Mouse (Mus musculus): ENCODE results near the gene 1700025C18Rik. TPM values are rescaled to one million over a fixed set of nuclear protein-coding genes. Genes with fewer than 3 reads are reported as not detected.
A peak's percentile ranks its signal among the peaks of the same experiment; 100 is the strongest.

The 1700025C18Rik gene
- total RNA-seq, 2 experiments from 2014 or later = not detected

DNA sequence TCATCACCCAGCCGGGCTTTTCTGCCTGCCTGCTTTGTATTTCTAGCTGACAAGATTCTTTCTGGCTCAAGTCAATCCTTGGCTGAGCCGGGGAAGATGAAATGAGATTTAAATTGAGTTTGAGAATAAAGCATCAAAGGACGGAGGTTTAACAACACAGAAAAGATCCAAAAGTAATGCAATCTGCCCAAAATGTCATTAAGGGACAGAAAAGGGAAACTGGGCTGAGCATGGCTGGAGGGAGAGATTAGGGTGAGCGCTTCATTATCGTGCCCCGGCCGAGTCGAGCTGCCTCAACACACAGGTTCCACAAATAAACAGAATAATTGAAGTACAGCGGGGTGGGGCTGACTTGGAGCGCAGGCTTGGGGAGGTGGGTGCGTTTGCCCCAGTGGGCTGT lies 39.0 kb downstream of the 1700025C18Rik start:
- no peak for DNase-seq (ENCODE audit: extremely low spot score in 1 of 2, low spot score in 2 of 2)
- intact Hi-C loops (cut with DNase I) = no loop called here

DNA sequence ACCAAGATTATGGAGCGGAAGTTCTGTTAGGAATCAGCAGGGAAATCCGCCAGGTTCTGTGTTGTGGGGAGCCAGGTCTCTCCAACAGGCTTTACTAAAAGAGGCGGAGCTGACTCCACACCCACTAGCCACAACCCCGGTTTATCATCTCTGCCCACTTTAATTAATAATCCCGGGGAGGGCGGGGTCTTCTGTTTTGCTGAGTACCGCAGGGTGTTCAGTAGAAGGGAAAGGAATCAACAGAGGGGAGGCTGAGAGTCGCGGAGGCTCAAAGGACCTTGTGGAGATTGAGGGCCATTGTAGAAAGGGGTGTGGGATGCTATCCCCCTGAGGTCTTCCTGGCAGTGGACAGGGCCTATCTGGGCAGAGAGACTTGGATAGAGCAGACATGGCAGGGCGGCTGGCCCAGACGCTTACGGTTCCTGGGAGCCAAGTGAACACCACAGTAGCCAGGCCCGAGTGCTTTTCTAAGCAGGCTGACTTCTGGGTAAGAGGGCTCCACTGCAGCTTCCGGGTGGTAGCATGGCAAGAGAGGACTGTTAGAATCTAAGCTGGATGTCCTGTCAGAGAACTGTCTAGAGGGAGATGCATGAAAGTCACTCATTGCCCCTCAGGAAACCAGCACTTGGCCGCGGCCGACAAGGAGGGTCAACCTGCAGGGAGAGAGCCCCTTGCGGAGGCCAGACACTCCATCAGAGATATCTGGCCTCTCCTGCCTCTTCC lies 39.6 kb downstream of the 1700025C18Rik start:
- peak in 1 of 2 experiments; percentile 20 for DNase-seq (ENCODE audit: extremely low spot score in 1 of 2, low spot score in 2 of 2)
- intact Hi-C loops (cut with DNase I) = no loop called here

DNA sequence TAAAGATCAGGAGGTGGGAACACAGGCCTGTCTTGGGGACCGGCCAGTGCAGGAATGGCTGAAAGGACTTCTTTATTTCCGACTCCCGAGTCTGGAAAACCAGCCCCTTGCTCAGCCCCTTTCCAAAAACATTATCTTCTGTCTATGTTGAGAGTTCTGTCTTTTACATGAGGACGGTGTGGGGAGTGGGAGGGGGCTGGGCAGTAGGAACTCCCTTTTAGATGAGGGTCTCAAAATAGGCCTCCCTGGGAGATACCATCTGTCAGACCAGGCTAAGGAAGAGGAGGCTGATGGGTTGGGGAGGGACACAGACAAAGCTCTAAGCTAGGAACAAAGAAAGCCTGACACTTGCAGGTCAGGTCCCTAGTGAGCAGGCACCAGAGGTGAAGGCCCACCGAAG lies 41.5 kb downstream of the 1700025C18Rik start:
- intact Hi-C loops (cut with DNase I) = no loop called here
- DNase-seq (ENCODE audit: extremely low spot score in 1 of 2, low spot score in 2 of 2) = peak in 1 of 2 experiments; percentile 31

DNA sequence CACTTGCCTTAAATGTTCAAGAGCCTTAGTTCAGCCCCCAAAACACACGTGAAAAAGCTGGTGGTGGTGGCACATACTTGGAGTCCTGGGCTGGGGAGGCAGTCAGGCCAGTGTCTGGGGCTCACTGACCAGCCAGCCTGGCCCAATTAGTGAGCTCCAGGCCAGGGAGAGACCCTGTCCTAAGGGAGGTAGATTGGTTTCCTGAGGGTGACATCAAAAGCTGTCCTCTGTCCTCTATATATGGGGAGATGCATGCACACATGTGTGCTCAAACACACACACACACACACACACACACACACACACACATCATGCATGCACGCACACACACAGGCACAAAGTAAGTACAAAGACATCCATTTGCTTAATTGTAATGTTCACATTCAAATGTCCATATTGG lies 46.8 kb downstream of the 1700025C18Rik start:
- intact Hi-C loops (cut with DNase I) = no loop called here
- DNase-seq (ENCODE audit: extremely low spot score in 1 of 2, low spot score in 2 of 2) = no peak

DNA sequence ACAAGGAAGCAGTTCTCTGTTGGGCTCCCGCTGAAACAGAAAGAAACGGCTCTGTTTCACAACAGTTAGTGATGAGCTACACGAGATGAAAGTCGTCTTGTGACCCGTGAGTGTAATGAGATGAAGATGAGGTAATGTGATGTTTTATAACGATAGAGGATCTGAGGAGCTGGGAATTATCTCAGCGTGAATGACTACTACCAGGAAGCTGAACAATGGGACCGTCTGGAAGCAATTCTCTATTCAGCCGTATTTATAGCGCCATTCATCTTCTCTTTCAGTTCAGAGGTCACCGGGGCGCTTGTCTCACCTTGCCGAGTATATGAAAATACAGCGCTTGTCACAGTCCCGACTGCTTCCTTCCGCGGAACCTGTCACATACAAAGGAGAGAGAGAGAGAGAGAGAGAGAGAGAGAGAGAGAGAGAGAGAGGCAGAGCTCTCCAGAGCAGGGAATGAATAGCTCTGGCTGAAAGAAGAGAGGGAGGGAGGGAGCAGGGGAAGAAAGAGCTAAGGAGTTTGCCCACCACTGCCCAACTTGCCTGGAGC lies 47.4 kb downstream of the 1700025C18Rik start:
- no peak for DNase-seq (ENCODE audit: extremely low spot score in 1 of 2, low spot score in 2 of 2)
- intact Hi-C loops (cut with DNase I) = no loop called here

DNA sequence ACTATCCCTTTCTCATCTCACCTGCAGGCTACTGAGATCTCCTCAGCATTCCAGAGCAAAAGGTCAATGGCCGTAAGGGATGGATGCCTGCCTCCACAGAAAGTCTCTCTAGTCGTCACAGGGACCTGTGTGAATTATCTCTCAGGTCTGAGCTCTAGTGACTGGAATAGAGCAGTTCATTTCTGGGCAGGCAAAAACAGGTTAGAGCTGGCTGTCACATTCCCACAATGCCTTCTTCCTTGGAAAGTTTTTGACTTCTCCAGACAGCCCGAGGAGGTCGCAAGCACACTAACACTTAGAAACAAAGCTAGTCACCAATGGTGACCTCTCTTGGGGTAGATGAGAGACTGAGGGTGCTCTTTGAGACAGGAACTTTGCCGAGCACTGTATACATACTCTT lies 48.4 kb downstream of the 1700025C18Rik start:
- intact Hi-C loops (cut with DNase I) = no loop called here
- DNase-seq (ENCODE audit: extremely low spot score in 1 of 2, low spot score in 2 of 2) = no peak

DNA sequence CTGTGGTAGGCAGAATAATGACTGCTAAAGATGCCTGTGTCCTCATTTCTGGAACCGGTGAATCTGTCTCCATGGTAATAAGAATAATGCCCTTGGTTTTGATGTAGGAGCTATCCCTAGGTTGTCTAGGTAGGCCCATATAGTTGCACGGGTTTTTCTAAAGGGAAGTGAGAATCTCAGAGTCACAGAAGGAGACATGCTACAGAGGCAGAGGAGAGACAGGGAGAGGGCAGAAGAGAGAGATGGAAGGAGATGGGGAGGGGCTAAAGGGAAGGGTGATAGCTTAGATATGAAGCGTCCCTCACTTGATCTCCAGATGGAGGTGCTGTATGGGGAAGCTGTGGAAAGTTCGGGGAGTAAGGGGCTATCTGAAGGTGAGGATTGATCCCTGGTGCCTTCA lies 53.1 kb downstream of the 1700025C18Rik start:
- intact Hi-C loops (cut with DNase I) = no loop called here
- DNase-seq (ENCODE audit: extremely low spot score in 1 of 2, low spot score in 2 of 2) = no peak

DNA sequence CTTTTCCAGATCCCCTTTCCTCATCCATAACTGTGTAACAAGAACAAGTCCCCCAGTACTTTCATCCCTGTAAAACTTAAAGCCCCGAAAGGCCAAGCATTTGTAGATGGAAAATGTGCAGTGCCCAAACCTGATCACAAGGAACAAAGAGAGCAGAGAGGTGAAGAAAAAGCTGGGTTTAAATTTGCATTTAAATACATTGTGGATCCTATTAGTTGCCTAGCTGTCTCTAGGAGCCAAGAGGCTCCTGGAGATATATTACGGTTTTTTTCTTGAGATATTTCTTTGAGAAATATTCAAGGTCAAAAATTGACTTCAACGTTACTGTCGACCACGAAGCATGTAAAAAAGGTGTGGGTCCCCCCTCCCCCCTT lies 55.5 kb downstream of the 1700025C18Rik start:
- no peak for DNase-seq (ENCODE audit: extremely low spot score in 1 of 2, low spot score in 2 of 2)
- intact Hi-C loops (cut with DNase I) = no loop called here

DNA sequence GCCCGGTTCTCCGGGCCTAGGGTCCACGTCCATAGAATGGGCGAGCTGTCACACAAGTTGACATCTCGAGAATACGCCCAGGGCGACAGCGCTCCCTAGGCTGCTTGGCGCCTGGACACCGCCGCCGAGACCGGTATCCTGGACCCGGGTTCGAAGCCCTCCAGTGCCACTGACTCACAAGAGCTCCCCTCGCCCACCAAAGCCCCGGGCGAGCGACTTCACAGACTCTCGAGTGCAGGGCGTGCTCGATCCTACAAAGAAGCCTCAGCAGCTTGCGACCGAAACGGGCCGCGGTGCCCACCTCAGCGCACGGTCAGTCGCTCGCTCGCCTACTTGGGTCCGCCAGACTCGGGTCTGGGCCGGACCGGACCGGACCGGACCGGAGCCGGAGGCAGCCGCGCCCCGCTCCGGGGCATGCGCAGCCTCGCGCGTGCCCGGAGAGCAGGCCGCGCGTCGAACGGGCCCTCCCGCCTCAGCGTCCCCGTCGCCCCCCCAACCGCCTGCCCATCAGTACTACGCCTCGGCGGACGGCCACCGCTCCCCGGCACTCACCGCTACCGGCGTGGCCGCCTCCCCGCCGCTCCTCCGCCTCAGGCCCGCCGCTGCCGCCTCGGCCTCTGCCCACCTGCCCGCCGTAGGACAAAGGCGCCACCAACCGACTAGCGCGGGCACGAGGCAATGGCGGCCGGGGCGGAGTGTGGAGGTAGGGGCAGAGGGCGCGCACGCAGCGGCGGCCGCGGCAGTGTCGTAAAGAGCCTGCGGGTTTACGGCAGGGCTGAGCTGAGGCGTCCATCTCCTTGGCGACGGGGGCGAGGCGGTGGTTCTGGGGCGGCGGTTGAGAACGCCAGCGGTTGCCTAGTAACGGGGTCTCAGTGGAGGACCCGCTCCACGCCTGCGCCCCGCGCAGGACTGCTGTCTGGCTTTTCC lies 56.2 kb downstream of the 1700025C18Rik start, which contains the start of gene Ncoa5:
Gene Ncoa5 (minus strand): TSS at position 737 of the 927 bp plus-strand sequence.
- DNase-seq (ENCODE audit: extremely low spot score in 1 of 2, low spot score in 2 of 2) = peak; percentile 98 to 99
- intact Hi-C loops (cut with DNase I) = loop anchor here (5.0 kb wide), 1 partner anchor 67 kb away; no protein-coding TSS in a partner anchor

DNA sequence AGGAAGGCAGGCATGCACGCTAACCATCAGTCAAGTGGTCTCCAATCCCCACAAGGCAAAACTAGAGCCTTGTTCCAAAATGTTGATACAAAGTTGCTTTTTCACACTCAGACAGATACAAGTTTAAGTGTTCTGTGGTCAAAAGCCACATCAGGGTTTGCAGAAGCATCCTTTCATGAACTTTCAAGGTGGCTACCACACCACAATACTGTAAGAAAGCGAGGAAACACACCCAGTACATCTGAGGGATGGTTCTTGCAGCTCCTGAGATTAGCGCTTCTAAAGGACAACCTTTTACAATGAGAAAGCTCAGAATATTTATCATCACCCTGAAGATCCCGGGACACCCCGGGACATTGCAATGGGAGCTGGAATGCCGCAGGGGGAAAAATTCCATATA lies 57.2 kb downstream of the 1700025C18Rik start:
- DNase-seq (ENCODE audit: extremely low spot score in 1 of 2, low spot score in 2 of 2) = no peak
- intact Hi-C loops (cut with DNase I) = loop anchor here (5.0 kb wide), 1 partner anchor 66 kb away; no protein-coding TSS in a partner anchor

DNA sequence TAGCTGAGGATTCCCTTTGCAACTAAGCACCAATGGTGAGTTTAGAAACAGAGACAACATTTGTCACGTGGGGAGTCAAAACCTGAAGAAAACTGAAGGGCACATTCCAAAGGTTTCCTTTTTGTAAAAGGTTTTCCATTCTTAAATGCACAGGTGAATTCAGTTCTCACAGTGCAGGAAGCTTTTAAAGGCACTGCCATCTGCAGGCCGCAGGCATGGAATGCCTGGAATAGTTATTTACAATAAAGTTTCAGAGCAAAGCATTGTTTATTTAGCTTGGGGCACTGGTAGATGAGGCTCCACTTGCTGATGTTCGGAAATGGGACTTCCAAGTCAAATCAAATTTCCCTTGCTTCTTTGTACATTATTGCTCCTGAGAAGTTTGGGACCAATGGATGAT lies 58.0 kb downstream of the 1700025C18Rik start:
- intact Hi-C loops (cut with DNase I) = loop anchor here (5.0 kb wide), 1 partner anchor 65 kb away; no protein-coding TSS in a partner anchor
- DNase-seq (ENCODE audit: extremely low spot score in 1 of 2, low spot score in 2 of 2) = no peak

Other genes starting within 250 kb of the 1700025C18Rik start
- 10 to 100 TPM; 63.8 to 79.4 TPM for gene Pltp, start 233.0 kb downstream of the 1700025C18Rik start, total RNA-seq (2021)
- gene Pcif1, start 211.4 kb downstream of the 1700025C18Rik start, total RNA-seq (2021) = 10 to 100 TPM; 41.4 to 45.9 TPM
- gene Zfp335, start 179.0 kb downstream of the 1700025C18Rik start, total RNA-seq (2021) = 10 to 100 TPM; 22.7 to 24.4 TPM
- gene Mmp9, start 150.0 kb downstream of the 1700025C18Rik start, total RNA-seq (2021) = 1 to 10 TPM; 2.9 to 3.4 TPM
- 100 to 1,000 TPM; 350 to 355 TPM for gene Slc12a5, start 129.9 kb downstream of the 1700025C18Rik start, total RNA-seq (2021)
- gene Ncoa5, start 55.9 kb downstream of the 1700025C18Rik start, total RNA-seq (2021) = 10 to 100 TPM; 61.1 to 61.2 TPM
- gene Cd40, start 35.1 kb downstream of the 1700025C18Rik start, total RNA-seq (2021) = 1 to 10 TPM; 1.2 to 2.5 TPM
- 10 to 100 TPM; 20.4 to 23.1 TPM for gene Cdh22, start 144.1 kb upstream of the 1700025C18Rik start, total RNA-seq (2021)
- 10 to 100 TPM; 44.4 to 49.3 TPM for gene Slc35c2, start 197.1 kb upstream of the 1700025C18Rik start, total RNA-seq (2021)
- gene Elmo2, start 235.7 kb upstream of the 1700025C18Rik start, total RNA-seq (2021) = 100 to 1,000 TPM; 102 to 104 TPM

All from left cerebral cortex, postnatal 10 days (tissue).